Mouse (Mus musculus): Measurements from ENCODE around the gene Bcl2l13.

- TF ChIP-seq POLR2A (IDR thresholded peaks at IDR 0.05; ENCODE audit: control insufficient read depth, low read depth, low read length) (no peak), CTCF (IDR thresholded peaks at IDR 0.05; ENCODE audit: control insufficient read depth, insufficient read depth, insufficient replicate concordance, low read depth, low read length) (no peak)
Observed at GRCm38 (mm10) chr6:120917975-120918374, 82.0 kb downstream of the Bcl2l13 start.
